Comparison of ENCODE assay signal across 22 mouse cellular contexts in genomic region chr5:13157761-13158612, GRCm38 (mm10). TPM values are rescaled to one million over a fixed set of nuclear protein-coding genes. Genes with fewer than 3 reads are reported as not detected.
DNase-seq lines count a peak whose midpoint lies in the region; ATAC-seq and TF ChIP-seq lines count a peak whose summit lies in the region.
"Had no signal": no experiment of that assay in that cellular context is flagged by ENCODE, and none has a peak within 500 bp of the region (broad histone marks: within the 10 kb centered on the region; RNA-seq: fewer than 3 reads in every experiment).

No protein-coding gene starts in this region.

- no peaks in the 10 kb centered on the region for H3K36me3 ChIP-seq in forebrain, embryonic 16.5 days (ENCODE audit: control insufficient read depth, insufficient read depth)
- H3K36me3 ChIP-seq in forebrain, embryonic 14.5 days (ENCODE audit: control insufficient read depth, insufficient read depth, low read length): no peaks in the 10 kb centered on the region
- H3K36me3 ChIP-seq: embryonic facial prominence, embryonic 15.5 days; heart, embryonic 10.5 days; intestine, embryonic 15.5 days had no signal

- no peak overlapping the region for H3K9ac ChIP-seq in forebrain, embryonic 16.5 days (replicated peaks; ENCODE audit: low read depth, low read length)
- no peak overlapping the region for H3K9ac ChIP-seq in forebrain, embryonic 14.5 days (ENCODE audit: low read length)
- H3K9ac ChIP-seq: embryonic facial prominence, embryonic 15.5 days; hindbrain, embryonic 14.5 days; intestine, embryonic 15.5 days had no signal

- peak; percentile 72 for ATAC-seq in forebrain, embryonic 16.5 days
- ATAC-seq in forebrain, embryonic 14.5 days: no peak
- ATAC-seq: intestine, embryonic 15.5 days had no signal

- no peak overlapping the region for H3K4me3 ChIP-seq in forebrain, embryonic 16.5 days (replicated peaks; ENCODE audit: low read length)
- H3K4me3 ChIP-seq in forebrain, embryonic 14.5 days (ENCODE audit: low read depth, low read length): no peak overlapping the region
- H3K4me3 ChIP-seq: embryonic facial prominence, embryonic 15.5 days; erythroblast, embryonic 14.5 days; heart, embryonic 10.5 days; intestine, embryonic 15.5 days had no signal

- intact Hi-C loops in heart, postnatal 10 days (cut with DNase I): no loop called here

- H3K27ac ChIP-seq in forebrain, embryonic 16.5 days (ENCODE audit: low read length): no peak overlapping the region
- no peak overlapping the region for H3K27ac ChIP-seq in forebrain, embryonic 14.5 days (ENCODE audit: low read depth, low read length)
- H3K27ac ChIP-seq: embryonic facial prominence, embryonic 15.5 days; heart, embryonic 10.5 days; hindbrain, embryonic 14.5 days; intestine, embryonic 15.5 days had no signal

- 59% methylated on average over 5 of the region's 5 CpGs for WGBS in forebrain, embryonic 16.5 days
- WGBS in forebrain, embryonic 14.5 days: 75% methylated on average over 5 of the region's 5 CpGs

- no peak for DNase-seq in forebrain, embryonic 14.5 days (ENCODE audit: low spot score)
- peak; percentile 11 for DNase-seq in layer of hippocampus, adult 9-11 months
- DNase-seq in layer of hippocampus, postnatal 10 days (ENCODE audit: low spot score in 2 of 2): no peak
- DNase-seq in brain, adult 2 months (ENCODE audit: low read depth, low spot score): peak; percentile 10
- peak; percentile 11 for DNase-seq in brain, embryonic 14.5 days (ENCODE audit: low read depth)
- DNase-seq in heart, postnatal 10 days: no peak
- DNase-seq: adrenal gland, adult 2 months; adrenal gland, postnatal 25 days; cerebellum, adult 11-12 months; cerebellum, adult 9-10 months; cerebellum, postnatal 25 days; gastrocnemius, postnatal 10 days; heart, adult 18-20 months; heart, postnatal 14 days; kidney, adult 18-20 months had no signal

- no peak overlapping the region for H3K4me2 ChIP-seq in forebrain, embryonic 16.5 days (ENCODE audit: low read length)
- no peak overlapping the region for H3K4me2 ChIP-seq in forebrain, embryonic 14.5 days (ENCODE audit: low read length)
- H3K4me2 ChIP-seq: embryonic facial prominence, embryonic 15.5 days; hindbrain, embryonic 14.5 days; intestine, embryonic 15.5 days had no signal

- no peak for TF ChIP-seq POLR2A in brain, embryonic 14.5 days (IDR thresholded peaks at IDR 0.05; ENCODE audit: borderline replicate concordance, extremely low read depth, insufficient read depth, insufficient read length, poor library complexity, severe bottlenecking)

- H3K4me1 ChIP-seq in forebrain, embryonic 16.5 days (replicated peaks; ENCODE audit: control insufficient read depth, insufficient read depth, low read length): no peaks in the 10 kb centered on the region
- H3K4me1 ChIP-seq in forebrain, embryonic 14.5 days (ENCODE audit: control insufficient read depth, insufficient read depth, low read length): no peaks in the 10 kb centered on the region
- H3K4me1 ChIP-seq: embryonic facial prominence, embryonic 15.5 days; heart, embryonic 10.5 days; intestine, embryonic 15.5 days had no signal

- H3K9me3 ChIP-seq in forebrain, embryonic 16.5 days (ENCODE audit: control insufficient read depth, low read length): no peaks in the 10 kb centered on the region
- no peaks in the 10 kb centered on the region for H3K9me3 ChIP-seq in forebrain, embryonic 14.5 days (replicated peaks; ENCODE audit: control insufficient read depth, low read length)
- H3K9me3 ChIP-seq: embryonic facial prominence, embryonic 15.5 days; heart, embryonic 10.5 days; intestine, embryonic 15.5 days had no signal

- no peak for TF ChIP-seq CTCF in brain, embryonic 14.5 days (IDR thresholded peaks at IDR 0.05; ENCODE audit: borderline replicate concordance, extremely low read depth, insufficient read depth, insufficient read length)

- no peaks in the 10 kb centered on the region for H3K27me3 ChIP-seq in forebrain, embryonic 16.5 days (replicated peaks; ENCODE audit: control insufficient read depth, insufficient read depth, low read length)
- H3K27me3 ChIP-seq in forebrain, embryonic 14.5 days (replicated peaks; ENCODE audit: control insufficient read depth, insufficient read depth, low read length): no peaks in the 10 kb centered on the region
- H3K27me3 ChIP-seq: embryonic facial prominence, embryonic 15.5 days; intestine, embryonic 15.5 days had no signal

RNA-seq across cellular contexts. Expression of gene Sema3a, which starts 32.8 kb away (rescaled TPM):
- 22.1 and 24.9 TPM in 2 replicates for polyA plus RNA-seq in forebrain, embryonic 16.5 days (2015; fragmentation: Nextera tagmentation; extraction: Ambion mirVana)
- 16.6 and 22.1 TPM in 2 replicates for polyA plus RNA-seq in forebrain, embryonic 14.5 days (2014; fragmentation: Nextera tagmentation; extraction: Ambion mirVana)
- 1 to 10 TPM; 4.6 to 4.8 TPM for total RNA-seq in layer of hippocampus, postnatal 10 days (2021)
- polyA plus RNA-seq in brain, embryonic 14.5 days (2012; rRNA removed): 6.9 and 13.3 TPM in 2 replicates
- 1 to 10 TPM; 2.8 to 3.6 TPM for total RNA-seq in heart, postnatal 10 days (2021)
- total RNA-seq: hematopoietic stem cell, adult 5-6 weeks had no signal

Comparison
In these comparisons a context has a peak if more than half of its experiments do, and no peak if none do; other contexts are left out.
1. DNase-seq: peak in layer of hippocampus, adult 9-11 months (single experiment), brain, adult 2 months (single experiment) and brain, embryonic 14.5 days (single experiment); none in forebrain, embryonic 14.5 days (single experiment), layer of hippocampus, postnatal 10 days (0 of 2) and heart, postnatal 10 days (0 of 2).